Mouse (Mus musculus) limb, embryonic 14.5 days (tissue): ENCODE data around the gene Cnot1. TPM values are rescaled to one million over a fixed set of nuclear protein-coding genes. Genes with fewer than 3 reads are reported as not detected.

Source experiments
- ATAC-seq: fragments of 200-750 bp; cut with Nextera tagmentation; 2 replicates; pipeline ENCODE4 v1.8.0; 2017; ENCODE audit warnings: low read depth, moderate number of reproducible peaks, moderate TSS enrichment; ENCODE audit not compliant: low FRiP score
- DNase-seq: peaks from one replicate; pipeline ENCODE4 v3.0.0-alpha.2; 2015; ENCODE audit warnings: low spot score
- H3K27ac ChIP-seq: fragments of 300-500 bp; sonication (generic); replicated peaks from 2 replicates; pipeline ENCODE4 v1.5.1; 2014; ENCODE audit warnings: low read depth, mild to moderate bottlenecking, low read length, moderate library complexity, mixed read lengths
- H3K27me3 ChIP-seq: fragments of 300-500 bp; sonication (generic); 2 replicates; pipeline ENCODE4 v1.6.1; 2014; ENCODE audit warnings: low read length, mixed read lengths; ENCODE audit not compliant: control insufficient read depth, insufficient read depth
- H3K36me3 ChIP-seq: fragments of 300-500 bp; sonication (generic); 2 replicates; pipeline ENCODE4 v1.6.1; 2014; ENCODE audit warnings: mild to moderate bottlenecking, low read length, moderate library complexity, mixed read lengths; ENCODE audit not compliant: control insufficient read depth, insufficient read depth
- H3K4me1 ChIP-seq: fragments of 300-500 bp; sonication (generic); 2 replicates; pipeline ENCODE4 v1.6.1; 2014; ENCODE audit warnings: antibody characterized with exemption, low read length, mixed read lengths; ENCODE audit not compliant: control insufficient read depth, insufficient read depth
- H3K4me2 ChIP-seq: fragments of 300-500 bp; sonication (generic); replicated peaks from 2 replicates; pipeline ENCODE4 v1.6.1; 2014; ENCODE audit warnings: low read depth, mild to moderate bottlenecking, low read length, moderate library complexity; ENCODE audit not compliant: severe bottlenecking
- H3K4me3 ChIP-seq: fragments of 300-500 bp; sonication (generic); replicated peaks from 2 replicates; pipeline ENCODE4 v1.5.1; 2014; ENCODE audit warnings: low read length
- H3K9ac ChIP-seq: fragments of 300-500 bp; sonication (generic); 2 replicates; pipeline ENCODE4 v1.6.1; 2014; ENCODE audit warnings: mild to moderate bottlenecking, low read depth, low read length, moderate library complexity; ENCODE audit not compliant: severe bottlenecking
- H3K9me3 ChIP-seq: fragments of 300-500 bp; sonication (generic); 2 replicates; pipeline ENCODE4 v1.6.1; 2016; ENCODE audit warnings: low read length; ENCODE audit not compliant: control insufficient read depth
- POLR2A ChIP-seq: fragments of 200-500 bp; IDR thresholded peaks from 2 replicates; pipeline ENCODE4 v1.8.0; 2012; ENCODE audit warnings: inconsistent platforms, mild to moderate bottlenecking, moderate library complexity, borderline replicate concordance; ENCODE audit not compliant: insufficient read depth, insufficient read length; ENCODE audit errors: extremely low read depth
- WGBS: fragments of 180-500 bp; shearing (Covaris S2); extraction: QIAGEN DNeasy Blood & Tissue Kit; methylation state at CpG from one replicate; pipeline ENCODE4 v1.1.7; 2014; 5-methylcytosine and 5-hydroxymethylcytosine counted together
- polyA plus RNA-seq, 2 experiments: library from polyadenylated mRNA; depleted of rRNA in 1 of 2; stranded (reverse) in 1 of 2; unstranded in 1 of 2; fragments of >200 nt; fragmentation: Nextera tagmentation in 1 of 2; extraction: Ambion mirVana in 1 of 2; gene quantifications; 2 replicates each; pipeline versions ENCODE4 v1.2.1 to v1.2.3; 2012 to 2014

The Cnot1 gene
- polyA plus RNA-seq, 2 experiments: 84.1 to 110 TPM

DNA sequence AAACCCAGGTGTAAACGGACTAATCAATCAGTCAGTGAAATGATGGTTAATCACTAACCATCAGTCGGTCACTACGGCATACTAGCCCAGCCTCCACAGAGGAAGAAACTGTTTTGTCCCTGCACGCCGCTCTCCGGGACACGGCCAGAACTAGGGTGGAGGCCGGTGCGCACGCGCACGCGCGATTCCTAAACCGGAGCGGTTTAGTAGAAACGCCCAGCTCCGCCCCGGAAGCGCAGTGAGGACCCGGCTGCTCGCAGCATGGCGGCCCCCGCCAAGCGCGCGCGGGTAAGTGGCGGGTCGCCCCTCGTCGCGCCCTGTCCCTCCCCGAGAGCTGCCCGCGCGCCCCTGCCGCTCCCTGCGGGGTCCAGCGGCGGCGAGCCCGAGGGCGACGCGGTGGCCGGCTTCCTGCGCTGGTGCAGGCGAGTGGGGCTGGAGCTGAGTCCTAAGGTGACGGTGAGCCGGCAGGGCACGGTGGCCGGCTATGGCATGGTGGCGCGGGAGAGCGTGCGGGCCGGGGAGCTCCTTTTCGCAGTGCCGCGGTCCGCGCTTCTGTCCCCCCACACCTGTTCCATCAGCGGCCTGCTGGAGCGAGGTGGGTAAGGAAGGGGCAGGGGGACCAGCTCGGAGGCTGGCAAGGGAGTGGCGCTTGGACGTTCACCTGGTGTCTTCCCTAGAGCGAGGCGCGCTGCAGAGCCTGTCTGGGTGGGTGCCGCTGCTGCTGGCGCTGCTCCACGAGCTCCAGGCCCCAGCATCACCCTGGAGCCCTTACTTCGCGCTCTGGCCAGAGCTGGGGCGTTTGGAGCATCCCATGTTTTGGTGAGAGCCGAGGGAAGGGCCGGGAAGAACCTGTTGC is 91.4 kb downstream of the Cnot1 start, which contains the start of gene Setd6:
Gene Setd6 (plus strand): TSS at position 206 of the 856 bp plus-strand sequence.
- peak within 1 kb of the TSS; percentile 87 for H3K4me2 ChIP-seq
- ATAC-seq: peak; percentile 89
- H3K9ac ChIP-seq: peak within 1 kb of the TSS; percentile 80
- H3K9me3 ChIP-seq: no peaks in the 10 kb centered on the region
- DNase-seq: peak; percentile 93
- H3K27me3 ChIP-seq: no peaks in the 10 kb centered on the region
- H3K4me3 ChIP-seq: peak within 1 kb of the TSS; percentile 77
- 0 out of 2 replicates have a peak within 1 kb of the TSS, but pooled peaks have one; percentile 38 for H3K27ac ChIP-seq
- WGBS: 1% methylated on average over 68 of the region's 79 CpGs
- H3K4me1 ChIP-seq: peaks cover 6% of the 10 kb centered on the region; the same call in 1 of the 2 replicates
- peaks cover 38% of the 10 kb centered on the region for H3K36me3 ChIP-seq
- 0 out of 2 replicates have a peak, but pooled peaks have one; percentile 41 for TF ChIP-seq POLR2A

DNA sequence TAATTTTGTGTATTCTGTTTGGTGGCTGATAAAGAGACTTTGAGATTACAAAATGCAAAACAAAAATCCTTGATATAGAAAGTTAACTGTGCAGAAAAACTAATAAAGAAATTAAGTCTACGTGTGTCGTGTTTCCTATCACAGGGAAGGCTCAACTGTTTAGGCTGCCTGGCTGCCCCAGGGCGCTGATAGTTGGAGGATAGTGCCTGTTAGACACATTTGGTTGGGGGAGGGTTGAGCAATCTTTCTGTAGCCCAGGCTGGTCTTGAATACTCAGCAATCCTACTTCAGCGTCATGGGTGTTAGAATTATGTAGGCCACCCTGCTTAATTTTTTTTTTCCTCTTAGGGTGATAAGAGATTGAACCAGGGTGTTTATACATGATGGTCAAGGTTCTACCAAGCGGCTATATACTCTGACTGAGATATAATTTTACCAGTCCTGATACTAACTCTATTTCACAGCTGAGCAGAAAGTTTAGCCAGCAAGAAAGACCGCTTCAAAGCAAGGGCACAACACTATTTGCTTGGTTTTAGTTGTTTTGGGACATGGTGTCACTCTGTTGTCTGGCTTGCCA is 92.3 kb downstream of the Cnot1 start:
- no peak overlapping the region for H3K9ac ChIP-seq
- no peak for TF ChIP-seq POLR2A

DNA sequence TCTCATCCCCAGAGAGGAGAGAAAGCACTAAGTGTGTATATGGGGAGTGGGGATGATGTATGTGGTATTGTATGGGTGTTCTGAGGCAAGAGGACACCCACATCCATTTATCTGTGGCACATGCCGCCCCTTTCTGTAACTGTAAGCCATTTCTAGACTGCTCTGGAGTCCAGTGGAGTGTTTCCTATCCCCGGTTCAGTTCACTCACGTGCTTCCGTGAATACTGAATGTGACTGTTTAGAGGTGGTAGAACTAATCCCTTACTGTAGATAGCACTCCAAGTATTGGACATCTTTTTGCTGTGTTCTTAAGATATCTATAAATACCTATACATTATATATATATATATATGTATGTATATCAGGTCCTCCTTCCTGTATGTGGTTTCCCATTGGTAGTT is 92.9 kb downstream of the Cnot1 start:
- Histone ChIP-seq H3K27ac (no peak overlapping the region), H3K27me3 (no peaks in the 10 kb centered on the region), H3K4me3 (no peak overlapping the region), H3K9me3 (no peaks in the 10 kb centered on the region), H3K4me1 (peaks cover 6% of the 10 kb centered on the region; the same call in 1 of the 2 replicates), H3K4me2 (no peak overlapping the region), H3K36me3 (peaks cover 23% of the 10 kb centered on the region), H3K9ac (no peak overlapping the region)
- WGBS: 89% methylated on average over 4 of the region's 4 CpGs
- no peak for TF ChIP-seq POLR2A
- no peak for ATAC-seq
- DNase-seq: no peak

More for the DNA sequence above, 92.3 kb downstream of the Cnot1 start:
- Histone ChIP-seq H3K27ac (no peak overlapping the region), H3K36me3 (peaks cover 28% of the 10 kb centered on the region), H3K27me3 (no peaks in the 10 kb centered on the region), H3K4me2 (peak overlapping the region; percentile 87), H3K4me3 (peak overlapping the region; percentile 77; the same call in 1 of the 2 replicates), H3K4me1 (peaks cover 6% of the 10 kb centered on the region; the same call in 1 of the 2 replicates), H3K9me3 (no peaks in the 10 kb centered on the region)
- ATAC-seq (no peak), DNase-seq (no peak)
- WGBS: 87% methylated on average over 6 of the region's 6 CpGs

DNA sequence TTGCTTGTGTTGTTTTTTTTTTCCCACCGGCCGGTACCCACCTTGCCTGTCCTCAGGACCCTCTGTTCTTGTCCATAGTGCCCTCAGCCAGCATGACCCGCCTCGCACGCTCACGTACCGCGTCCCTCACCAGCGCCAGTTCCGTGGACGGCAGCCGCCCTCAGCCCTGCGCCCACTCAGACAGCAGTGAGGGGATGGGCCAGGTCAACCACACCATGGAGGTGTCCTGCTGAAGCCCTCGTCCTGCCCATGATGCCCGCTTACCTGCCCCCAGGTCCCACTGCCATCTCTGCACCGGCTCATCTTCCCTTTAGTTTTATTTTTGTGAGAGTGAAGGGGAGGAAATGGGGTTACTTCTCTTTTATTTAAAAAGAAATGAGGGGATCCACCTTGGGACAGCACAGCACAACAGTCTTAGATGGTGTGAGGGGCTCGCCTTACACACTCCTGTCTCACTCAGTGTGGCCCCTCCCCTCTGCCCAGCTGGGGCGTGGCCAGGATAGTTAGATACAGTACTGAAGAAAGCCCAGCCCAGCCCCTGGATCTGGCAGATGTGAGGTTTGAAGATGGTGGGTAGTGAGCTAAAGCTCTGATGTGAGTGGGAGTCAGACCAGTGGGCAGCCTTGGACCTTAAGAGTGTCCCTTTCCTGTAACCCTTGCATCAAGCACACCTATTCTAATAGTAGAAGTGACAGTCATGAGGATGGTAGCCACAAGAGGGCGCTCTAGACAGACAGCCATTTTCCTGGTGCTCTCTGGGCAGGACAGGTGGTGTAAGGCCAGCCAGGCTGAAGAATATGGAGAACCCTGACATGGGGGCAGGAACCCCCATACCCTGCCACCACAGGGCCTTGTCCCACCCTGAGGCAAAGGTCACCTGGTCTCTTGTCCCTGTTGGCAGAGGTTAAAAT is 93.9 kb downstream of the Cnot1 start:
- WGBS: 74% methylated on average over 19 of the region's 19 CpGs

More for the DNA sequence above, 93.9 kb downstream of the Cnot1 start:
- Histone ChIP-seq H3K27me3 (no peaks in the 10 kb centered on the region), H3K4me2 (no peak overlapping the region), H3K4me1 (peaks cover 6% of the 10 kb centered on the region; the same call in 1 of the 2 replicates), H3K9me3 (no peaks in the 10 kb centered on the region), H3K9ac (no peak overlapping the region), H3K4me3 (no peak overlapping the region), H3K27ac (no peak overlapping the region), H3K36me3 (peaks cover 13% of the 10 kb centered on the region)
- DNase-seq (peak; percentile 50), ATAC-seq (no peak; the same call in 1 of the 2 replicates)
- TF ChIP-seq POLR2A: no peak
